Mouse (Mus musculus): ENCODE data around the gene Imp4.

The Imp4 gene

DNA sequence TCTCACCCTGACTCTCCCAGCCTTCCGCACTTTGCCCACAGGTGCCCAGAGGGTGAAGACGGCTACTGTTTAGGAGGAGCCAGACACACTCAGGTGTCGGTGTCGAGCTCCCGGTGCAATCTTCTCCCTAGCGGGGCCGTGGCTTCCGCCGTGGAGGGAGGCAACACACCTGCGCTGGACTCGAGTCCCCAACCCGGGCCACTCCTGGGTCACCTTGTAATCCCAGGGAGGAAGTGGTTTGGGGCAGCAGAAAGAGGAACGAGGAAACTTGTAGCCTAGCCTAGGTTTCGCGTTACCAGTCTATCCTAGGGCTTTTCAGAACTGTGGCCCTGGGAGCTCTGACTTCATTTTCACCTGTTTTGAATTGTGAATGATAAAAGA, 20.4 kb downstream of the Imp4 start:
- peak; percentile 62 for DNase-seq (ENCODE audit: low read depth, low spot score)

DNA sequence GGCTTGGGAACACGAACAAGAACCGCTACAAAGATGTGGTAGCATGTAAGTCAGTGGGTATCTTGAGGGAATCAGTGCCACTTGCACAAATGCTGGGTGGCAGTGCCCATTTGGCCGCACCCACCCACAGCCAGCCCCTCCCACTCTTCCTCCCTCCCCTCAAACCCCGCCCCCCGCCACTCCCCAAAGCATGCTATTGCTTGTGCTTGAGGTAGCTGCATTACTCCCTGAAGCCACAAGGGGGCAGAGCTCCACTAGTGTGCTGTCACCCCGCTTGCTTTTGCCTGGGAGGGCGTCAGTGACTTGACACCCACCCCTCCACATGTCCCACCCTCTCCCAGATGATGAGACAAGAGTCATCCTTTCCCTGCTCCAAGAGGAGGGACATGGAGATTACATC, 23.1 kb downstream of the Imp4 start:
- DNase-seq (ENCODE audit: low read depth, low spot score), result peak; percentile 89

- DNase-seq (ENCODE audit: low read depth, low spot score), result peak; percentile 72
Measured at GRCm38 (mm10) chr1:34464310-34464817, 24.7 kb downstream of the Imp4 start.

GRCm38 (mm10) chr1:34465445-34465844, 25.8 kb downstream of the Imp4 start:
- no peak for DNase-seq (ENCODE audit: low read depth, low spot score)

DNA sequence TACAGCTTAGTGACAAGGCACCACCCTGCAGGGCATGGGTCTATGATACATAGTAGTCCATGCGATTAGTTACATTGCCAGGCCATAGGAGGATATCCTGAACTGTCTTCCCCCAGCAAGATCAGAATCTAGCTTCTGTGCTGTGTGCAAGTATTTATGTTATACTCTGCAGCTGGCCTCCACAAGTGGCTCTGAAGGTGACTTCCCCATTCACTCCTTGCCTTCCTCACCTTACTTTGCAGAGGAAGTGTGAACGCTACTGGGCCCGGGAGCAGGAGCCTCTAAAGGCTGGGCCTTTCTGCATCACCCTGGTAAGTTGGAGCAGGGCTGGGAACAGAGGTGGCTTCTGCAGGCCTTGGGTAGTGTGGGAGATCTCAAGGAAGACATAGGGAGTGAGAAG, 28.4 kb downstream of the Imp4 start:
- DNase-seq (ENCODE audit: low read depth, low spot score), result peak; percentile 52

DNA sequence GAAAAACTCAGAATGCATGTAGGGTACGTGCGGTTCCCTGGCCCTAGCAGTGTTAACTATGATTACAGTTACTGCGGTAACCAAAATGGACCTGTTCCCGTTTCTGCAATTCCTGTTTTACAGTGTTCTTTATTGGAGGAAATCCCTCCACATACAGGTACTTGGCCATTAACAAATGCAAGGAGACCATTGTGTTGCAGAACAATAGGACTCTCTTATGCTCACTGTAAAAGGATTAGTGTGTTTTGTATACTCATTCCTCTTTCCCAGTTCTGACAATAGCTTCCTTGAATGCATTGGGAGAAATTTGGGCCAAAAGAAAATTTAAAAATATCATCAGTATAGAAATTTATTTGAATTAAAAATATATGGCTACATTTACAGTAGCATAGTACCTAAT, 28.8 kb downstream of the Imp4 start:
- no peak for DNase-seq (ENCODE audit: low read depth, low spot score)

GRCm38 (mm10) chr1:34469801-34470200, 30.1 kb downstream of the Imp4 start:
- no peak for DNase-seq (ENCODE audit: low read depth, low spot score)

GRCm38 (mm10) chr1:34472427-34473300, 33.0 kb downstream of the Imp4 start:
- DNase-seq (ENCODE audit: low read depth, low spot score), result peak; percentile 93

DNA sequence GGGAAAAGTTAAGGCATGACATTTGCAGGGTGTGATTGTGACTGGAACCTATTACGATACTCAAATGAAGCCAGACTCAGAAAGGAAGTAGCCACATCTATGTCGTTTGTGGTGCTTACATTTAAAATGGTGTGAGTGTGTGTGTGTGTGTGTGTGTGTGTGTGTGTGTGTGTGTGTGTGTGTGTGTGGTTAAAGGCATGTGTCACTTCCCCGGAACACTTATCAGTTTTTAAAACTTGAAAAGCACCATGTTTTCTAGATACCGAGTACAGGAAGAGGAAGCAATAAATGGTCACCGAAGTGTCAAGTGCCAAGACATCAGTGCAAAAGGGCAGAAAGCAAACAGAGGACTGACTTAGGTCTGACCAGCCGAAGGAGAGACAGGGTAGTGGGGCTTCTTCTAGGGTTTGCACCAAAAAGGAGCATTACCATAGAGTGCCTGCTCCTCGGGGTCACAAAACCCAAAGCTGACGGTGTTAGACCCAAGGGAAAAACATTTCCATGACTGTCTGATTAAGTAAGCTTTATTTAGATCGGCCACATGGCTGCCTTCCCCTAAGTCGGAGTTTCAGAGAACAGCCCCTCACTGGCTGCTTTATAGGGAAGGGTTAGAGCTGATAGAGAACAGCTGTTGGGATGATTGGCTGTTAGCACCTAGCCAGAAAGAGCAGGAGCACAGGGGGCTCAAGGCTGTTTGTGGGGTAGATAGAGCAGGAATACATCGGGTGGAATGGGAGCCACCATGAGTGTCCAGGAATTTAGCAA, 39.4 kb downstream of the Imp4 start:
- no peak for DNase-seq (ENCODE audit: low read depth, low spot score)

- DNase-seq (ENCODE audit: low read depth, low spot score), result peak; percentile 63
Measured at GRCm38 (mm10) chr1:34480801-34481200, 41.1 kb downstream of the Imp4 start.

GRCm38 (mm10) chr1:34481920-34482669, 42.4 kb downstream of the Imp4 start:
- peak; percentile 51 for DNase-seq (ENCODE audit: low read depth, low spot score)

DNA sequence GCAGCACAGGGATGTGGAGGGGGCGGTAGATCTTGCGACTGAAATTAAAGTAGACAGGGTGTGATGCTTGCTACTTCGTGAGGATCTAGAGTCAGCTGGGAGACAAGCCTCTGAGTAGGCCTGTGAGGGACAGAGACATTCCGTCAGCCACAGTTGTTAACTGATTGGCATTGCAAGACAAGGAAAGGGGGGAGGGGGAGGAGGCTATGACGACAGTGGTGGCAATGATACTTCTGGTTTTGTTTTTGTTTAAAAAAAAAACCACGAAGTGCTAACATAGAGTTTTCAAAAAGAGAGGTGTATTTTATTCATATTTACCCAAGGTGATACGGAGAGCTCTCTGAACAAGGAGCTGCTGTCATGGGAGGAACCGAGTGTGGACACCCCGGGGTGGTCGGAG, 44.8 kb downstream of the Imp4 start:
- DNase-seq (ENCODE audit: low read depth, low spot score), result peak; percentile 73

- DNase-seq (ENCODE audit: low read depth, low spot score), result peak; percentile 91
Measured at GRCm38 (mm10) chr1:34485461-34486188, 46.0 kb downstream of the Imp4 start.

- no peak for DNase-seq (ENCODE audit: low read depth, low spot score)
Measured at GRCm38 (mm10) chr1:34487383-34487782, 47.7 kb downstream of the Imp4 start.

DNA sequence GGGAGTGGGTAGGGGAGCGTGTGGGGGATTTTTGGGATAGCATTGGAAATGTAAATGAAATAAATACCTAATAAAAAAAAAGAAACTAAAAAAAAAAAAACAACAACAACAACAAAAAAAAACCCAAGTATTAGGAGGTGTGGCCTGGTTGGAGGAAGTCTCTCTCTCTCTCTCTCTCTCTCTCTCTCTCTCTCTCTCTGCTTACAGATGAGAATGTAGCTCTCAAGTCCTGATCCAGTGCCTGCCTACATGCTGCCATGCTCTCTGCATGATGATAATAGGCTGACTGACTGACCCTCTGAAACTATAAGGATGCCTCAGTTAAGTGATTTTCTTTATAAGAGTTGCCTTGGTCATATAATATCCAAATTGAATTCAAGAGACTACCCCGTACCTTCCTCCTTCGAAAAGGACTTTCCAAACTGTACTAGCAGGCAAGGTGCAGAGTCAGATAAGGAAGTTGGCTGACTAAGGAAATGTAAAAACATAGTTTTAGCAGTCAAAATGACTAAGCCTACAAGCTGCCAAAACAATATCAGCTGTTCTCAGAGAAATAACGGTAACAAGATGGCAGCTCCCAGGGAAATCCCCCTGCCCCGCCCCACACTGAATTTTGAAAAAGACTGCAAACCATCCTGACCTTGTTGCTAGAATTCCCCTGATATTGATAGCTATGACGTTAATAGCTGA, 50.3 kb downstream of the Imp4 start:
- no peak for DNase-seq (ENCODE audit: low read depth, low spot score)

GRCm38 (mm10) chr1:34491480-34491879, 51.8 kb downstream of the Imp4 start:
- DNase-seq (ENCODE audit: low read depth, low spot score), result no peak

Measured in A20 (cell line).